Mouse (Mus musculus) Muller cell, postnatal 12 days (primary cell): ENCODE measurements around the gene Tmem160.
A peak's percentile ranks its signal among the peaks of the same experiment; 100 is the strongest.

Source experiments
- DNase-seq: peaks from one replicate; pipeline ENCODE4 v3.0.0-alpha.2; 2015; ENCODE audit errors: inconsistent ontology term

The Tmem160 gene

DNA sequence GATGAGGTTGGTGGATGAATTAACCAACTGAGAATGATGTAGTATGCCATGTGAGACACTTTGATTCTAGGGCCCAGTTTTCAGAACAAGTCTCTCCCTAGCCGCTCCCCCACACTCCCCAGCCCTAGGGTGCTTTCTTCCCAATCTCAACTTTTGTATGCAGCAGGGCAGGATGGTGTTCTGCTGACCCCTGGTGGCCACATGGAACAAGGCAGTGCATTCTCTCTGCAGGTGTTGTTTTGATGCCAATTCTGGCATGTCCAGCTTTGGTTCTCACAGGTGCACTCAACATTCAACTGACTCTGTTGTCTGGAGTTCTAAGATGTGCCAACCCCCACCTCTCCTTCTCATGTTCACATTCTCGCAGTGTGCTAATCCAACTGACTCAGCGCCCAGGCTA lies 39.2 kb downstream of the Tmem160 start:
- DNase-seq: peak; percentile 54

- DNase-seq: no peak
These were observed 39.6 kb downstream of the Tmem160 start for GRCm38 (mm10) chr7:16492211-16492610.

DNA sequence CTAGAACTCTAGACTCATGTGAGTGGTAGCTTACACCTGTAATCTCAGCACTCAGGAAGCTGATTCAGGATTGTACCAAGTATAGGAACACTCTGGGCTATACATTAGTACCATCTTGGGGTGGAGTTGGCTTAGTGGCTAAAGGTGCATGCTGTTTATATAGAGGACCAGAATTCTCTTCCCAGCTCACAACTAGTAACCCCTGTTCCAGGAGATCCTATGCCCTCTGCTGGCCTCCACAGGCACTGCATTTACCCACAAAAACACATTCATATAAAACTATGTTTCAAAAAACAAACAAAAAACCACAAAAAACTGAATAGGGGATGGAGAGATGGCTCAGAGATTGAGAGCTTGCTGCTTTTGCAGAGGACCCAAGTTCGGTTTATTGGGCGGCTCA lies 40.8 kb downstream of the Tmem160 start:
- no peak for DNase-seq

DNA sequence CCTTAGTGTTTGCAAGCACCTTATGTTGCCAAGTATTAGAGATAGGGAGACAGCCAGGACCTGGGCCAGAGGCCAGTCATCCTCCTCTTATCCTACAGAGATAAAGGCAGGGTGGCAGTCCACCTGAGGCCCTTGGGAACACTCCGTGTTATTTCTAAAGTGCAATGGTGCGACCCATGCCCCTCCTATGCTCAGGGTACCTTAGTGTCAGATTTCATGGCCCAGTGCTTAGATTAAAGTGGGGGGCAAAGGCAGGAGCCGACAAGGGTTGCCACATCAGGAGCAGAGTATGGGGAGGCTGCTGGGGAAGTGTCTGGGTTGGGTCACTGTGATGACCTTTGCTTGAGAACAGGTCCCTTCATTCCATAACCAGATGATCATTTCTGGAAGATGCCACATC lies 43.7 kb downstream of the Tmem160 start:
- DNase-seq: no peak

DNA sequence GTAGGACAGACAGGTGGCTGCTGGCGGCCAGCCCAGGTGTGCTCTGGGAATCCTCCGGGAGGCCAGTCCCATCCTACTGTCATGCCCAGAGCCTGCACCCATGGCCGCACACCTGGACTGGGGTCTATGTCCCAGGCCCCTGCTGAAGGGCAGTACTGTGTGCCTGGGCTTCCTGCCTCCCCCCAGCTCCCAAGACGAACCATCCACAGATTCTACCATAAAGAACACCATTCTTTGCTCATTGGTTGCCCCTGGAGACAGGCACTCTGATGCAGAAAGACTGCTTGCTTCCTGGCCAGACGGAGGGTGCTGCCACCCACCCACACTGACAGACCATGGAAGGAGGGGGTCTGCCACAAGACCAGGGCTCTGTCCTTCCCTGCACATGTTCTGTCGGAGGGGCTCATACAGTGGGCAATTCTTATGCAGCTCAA lies 47.1 kb downstream of the Tmem160 start:
- DNase-seq: no peak

DNA sequence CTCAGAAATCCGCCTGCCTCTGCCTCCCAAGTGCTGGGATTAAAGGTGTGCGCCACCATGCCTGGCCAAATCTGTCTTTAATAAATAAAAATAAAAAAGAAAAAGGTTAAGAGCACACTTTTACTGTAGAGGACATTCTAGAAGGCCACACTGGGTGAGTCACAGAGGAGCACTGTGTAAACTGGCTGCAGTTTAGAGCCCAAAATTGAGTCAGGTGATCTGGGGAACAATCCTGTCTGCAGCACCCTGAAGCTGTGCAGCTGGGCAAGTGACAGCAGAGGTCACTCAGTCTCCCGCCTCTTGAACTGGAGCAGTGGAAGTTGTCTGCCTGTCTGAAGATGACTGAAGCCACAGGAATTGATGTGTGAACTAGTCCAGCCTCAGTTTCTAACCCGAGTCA lies 49.0 kb downstream of the Tmem160 start:
- DNase-seq: no peak

DNA sequence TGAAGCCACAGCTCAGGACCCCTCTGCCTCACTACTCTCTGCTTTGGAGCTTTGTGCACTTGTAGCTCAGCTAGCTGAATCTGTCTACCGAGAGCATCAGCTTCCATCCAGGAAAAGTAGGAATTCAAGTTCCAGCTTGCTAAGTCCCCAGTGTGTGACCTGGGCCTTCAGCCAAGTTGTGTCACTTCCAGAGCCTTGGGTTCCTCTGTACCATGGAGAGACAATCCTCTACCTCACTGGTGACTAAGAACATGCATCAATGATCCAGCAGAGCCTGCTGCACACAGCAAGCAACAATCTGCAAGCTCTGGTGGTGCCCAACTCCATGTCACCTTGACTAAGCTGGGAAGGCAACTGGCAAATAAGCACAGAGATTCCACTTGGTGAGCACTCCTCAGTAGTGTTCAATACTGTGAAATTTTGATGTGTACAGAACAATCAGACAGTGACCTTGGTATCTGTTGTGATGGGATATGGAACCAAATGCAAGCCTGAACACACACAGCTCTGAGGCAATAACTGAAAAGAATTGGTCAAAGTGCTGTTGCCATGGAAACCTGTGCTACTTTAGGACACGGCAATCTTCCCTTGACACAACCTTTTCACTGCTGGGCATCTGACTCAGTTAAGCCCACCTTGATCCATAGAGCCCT lies 52.1 kb downstream of the Tmem160 start:
- DNase-seq: no peak
